Mouse (Mus musculus) erythroblast, adult 5-6 weeks (primary cell): Measurements from ENCODE around the gene Phrf1. TPM values are rescaled to one million over a fixed set of nuclear protein-coding genes. Genes with fewer than 3 reads are reported as not detected.

Source experiments
- ATAC-seq: replicated peaks from 2 replicates; pipeline ENCODE4 v1.8.0; 2016; ENCODE audit warnings: moderate number of reproducible peaks, mild to moderate bottlenecking, moderate TSS enrichment, inconsistent platforms; ENCODE audit not compliant: poor library complexity, low FRiP score, severe bottlenecking
- total RNA-seq, 2 experiments: library from RNA; stranded (forward) in 1 of 2; stranded (reverse) in 1 of 2; fragments of 150-400 nt in 1 of 2; fragments of 200-764, 138-1000 nt in 1 of 2; gene quantifications; 2 replicates each; pipeline versions ENCODE4 v1.2.3 to v1.2.4; 2015 to 2017; ENCODE audit warnings: low replicate concordance in 2 of 2

The Phrf1 gene
- 24.9 and 30.0 TPM in 2 replicates for total RNA-seq (2015; ENCODE audit: low replicate concordance)
- total RNA-seq (2017; ENCODE audit: low replicate concordance), result 25.5 and 32.8 TPM in 2 replicates

DNA sequence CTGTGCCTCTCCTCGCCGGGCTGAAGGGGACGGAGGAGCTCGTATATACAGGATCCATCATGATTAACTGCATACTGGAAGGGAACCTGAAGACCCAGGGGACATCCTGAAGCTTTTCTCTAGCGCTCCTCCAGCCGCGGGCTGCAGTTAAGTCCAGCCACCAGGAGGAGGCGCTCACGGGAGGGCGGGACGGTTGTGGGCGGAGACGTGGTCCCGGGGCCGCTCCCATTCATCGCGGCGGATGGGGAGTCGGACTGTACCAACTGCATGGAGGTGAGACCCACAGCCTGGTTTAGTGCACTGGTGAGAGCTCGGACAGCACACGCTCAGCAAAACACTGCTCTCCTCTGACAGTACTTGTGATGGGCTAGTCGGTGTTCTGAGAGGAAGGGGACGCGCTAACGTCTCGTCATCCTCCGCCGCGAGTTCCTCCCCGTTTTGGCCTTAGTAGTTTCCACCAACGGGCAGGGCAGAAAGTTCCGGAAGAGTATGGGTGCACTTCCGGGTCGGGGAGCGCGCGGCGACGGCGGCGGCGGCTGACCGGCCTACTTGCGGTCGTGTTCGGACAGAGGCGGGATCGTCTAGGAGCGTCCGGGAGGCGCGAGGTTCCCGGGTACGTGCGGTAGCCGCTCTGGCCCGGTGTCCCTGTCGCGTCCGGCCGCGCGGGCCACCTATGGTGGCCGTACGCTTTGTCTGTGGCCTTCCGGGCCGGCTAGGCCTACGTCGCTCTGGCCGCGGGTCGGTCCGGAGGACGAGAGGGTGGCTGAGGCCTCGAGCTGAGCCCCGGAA lies at the start of gene Phrf1:
Gene Phrf1, plus strand, starts transcription at position 506 of the 789 bp plus-strand sequence.
- peak; percentile 94 for ATAC-seq

GRCm38 (mm10) chr7:141188194-141188593 lies 40.4 kb upstream of the Phrf1 start:
- ATAC-seq, result no peak

GRCm38 (mm10) chr7:141188733-141189132 lies 39.9 kb upstream of the Phrf1 start:
- ATAC-seq, result no peak

- no peak for ATAC-seq
Measured at GRCm38 (mm10) chr7:141190220-141190619, 38.4 kb upstream of the Phrf1 start.

DNA sequence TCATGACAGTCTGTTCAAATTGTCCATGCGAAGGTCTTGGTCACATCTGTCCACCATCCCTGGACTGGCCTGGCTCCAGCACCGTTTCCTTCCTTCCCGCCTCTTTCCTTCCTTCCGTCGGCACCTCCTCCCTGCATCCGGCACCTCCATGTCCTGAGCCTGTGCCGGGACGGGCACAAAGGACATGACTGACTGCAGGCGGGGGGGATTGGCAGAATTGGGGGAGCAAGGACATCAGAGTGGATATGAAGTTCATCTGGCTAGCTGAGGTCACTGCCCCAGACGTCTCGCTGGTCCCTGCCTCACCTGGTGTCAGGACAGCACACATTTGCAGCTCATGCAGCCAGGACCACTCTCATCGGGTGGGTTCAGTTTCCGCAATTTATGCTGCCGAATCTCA lies 37.5 kb upstream of the Phrf1 start:
- ATAC-seq, result no peak

DNA sequence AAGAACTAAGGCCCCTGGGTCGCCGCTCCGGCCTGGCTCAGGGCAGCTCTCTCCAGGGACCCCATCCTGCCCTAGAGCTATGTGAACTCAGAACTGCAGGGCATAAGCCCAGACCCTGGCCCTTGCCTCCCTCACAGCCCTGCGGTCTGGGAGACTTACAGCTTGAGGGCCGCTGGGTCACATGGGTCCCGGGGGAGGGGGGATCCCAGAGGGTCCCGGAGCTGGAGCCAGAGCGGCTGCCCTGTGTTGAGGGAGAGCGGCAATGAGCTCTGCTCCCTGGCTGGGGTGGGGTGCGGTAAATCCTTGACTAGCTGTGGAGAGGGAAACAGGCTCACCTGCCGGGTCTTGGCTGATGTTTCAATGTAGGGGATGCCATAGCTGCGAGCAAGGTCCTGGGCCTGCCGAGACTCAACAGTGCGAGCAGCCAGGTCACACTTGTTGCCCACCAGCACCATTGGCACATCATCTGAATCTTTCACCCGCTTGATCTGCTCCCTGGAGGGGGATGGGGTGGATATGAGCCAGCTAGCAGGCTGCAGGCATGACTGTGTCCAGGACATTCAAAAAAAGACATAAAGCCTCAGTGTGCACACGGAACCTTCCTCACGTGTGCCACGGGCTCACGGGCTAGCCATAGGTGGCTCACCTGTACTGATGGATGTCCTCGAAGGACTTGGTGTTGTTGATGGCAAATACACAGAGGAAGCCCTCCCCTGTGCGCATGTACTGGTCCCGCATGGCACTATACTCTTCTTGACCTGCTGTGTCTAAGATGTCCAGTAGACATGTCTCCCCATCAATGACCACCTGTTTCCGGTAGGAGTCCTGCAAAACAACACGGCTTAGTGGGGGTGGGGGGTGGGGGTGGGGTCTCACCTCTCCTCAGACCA lies 36.5 kb upstream of the Phrf1 start:
- ATAC-seq, result no peak

DNA sequence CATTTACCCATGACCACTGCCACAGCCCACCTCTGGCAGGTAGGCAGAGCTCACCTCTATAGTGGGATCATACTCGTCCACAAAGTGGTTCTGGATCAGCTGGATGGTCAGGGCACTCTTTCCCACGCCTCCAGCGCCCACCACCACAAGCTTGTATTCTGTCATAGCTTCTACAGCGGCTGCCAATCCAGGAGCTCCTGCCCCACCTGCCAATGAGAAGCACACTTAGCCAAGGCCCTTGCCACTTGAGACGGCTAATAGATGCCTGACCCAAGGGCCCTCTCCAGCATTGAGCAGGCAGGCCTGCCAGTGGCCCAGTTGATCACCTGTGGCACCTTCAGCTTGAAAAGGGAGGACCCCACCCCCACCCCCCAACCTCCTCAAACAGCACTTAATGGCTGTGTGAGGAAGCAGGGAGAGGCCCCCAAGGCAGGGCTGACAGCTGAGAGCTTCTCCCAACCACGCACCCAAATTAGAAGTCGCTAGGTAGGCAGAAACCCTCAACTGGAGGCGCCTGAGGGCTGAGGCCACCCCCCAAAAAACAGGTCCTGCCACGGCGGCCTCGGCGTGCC lies 35.7 kb upstream of the Phrf1 start:
- ATAC-seq, result no peak

GRCm38 (mm10) chr7:141193348-141193856 lies 35.2 kb upstream of the Phrf1 start:
- ATAC-seq, result peak; percentile 23

GRCm38 (mm10) chr7:141193948-141194347 lies 34.6 kb upstream of the Phrf1 start, which contains the start of the genes Hras and Lrrc56:
Gene Hras (minus strand): TSS chr7:141194005.
Gene Lrrc56 (plus strand): TSS chr7:141194157.
- peak; percentile 85 for ATAC-seq

- ATAC-seq, result no peak
Measured at GRCm38 (mm10) chr7:141194409-141194808, 34.2 kb upstream of the Phrf1 start.

GRCm38 (mm10) chr7:141194830-141195229 lies 33.8 kb upstream of the Phrf1 start:
- ATAC-seq, result peak; percentile 67

DNA sequence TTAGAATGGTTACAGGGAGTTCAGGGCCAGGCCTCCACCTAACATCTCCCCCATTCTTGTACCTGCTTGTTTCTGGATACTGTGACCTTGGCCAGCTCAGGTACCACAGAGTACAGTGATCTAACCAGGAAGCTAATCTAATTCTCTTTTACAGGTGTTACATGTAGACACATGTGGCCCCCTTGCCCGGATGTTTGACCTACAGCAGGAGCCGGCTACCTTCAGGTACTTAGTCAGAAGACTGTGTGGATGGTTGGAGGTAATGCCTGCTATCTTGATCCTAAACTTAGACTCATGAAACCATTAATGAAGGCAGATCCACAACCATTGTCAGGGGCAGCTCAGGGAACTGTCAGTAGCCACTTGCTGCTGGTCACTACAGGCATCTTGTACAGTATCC lies 32.8 kb upstream of the Phrf1 start:
- ATAC-seq, result no peak

DNA sequence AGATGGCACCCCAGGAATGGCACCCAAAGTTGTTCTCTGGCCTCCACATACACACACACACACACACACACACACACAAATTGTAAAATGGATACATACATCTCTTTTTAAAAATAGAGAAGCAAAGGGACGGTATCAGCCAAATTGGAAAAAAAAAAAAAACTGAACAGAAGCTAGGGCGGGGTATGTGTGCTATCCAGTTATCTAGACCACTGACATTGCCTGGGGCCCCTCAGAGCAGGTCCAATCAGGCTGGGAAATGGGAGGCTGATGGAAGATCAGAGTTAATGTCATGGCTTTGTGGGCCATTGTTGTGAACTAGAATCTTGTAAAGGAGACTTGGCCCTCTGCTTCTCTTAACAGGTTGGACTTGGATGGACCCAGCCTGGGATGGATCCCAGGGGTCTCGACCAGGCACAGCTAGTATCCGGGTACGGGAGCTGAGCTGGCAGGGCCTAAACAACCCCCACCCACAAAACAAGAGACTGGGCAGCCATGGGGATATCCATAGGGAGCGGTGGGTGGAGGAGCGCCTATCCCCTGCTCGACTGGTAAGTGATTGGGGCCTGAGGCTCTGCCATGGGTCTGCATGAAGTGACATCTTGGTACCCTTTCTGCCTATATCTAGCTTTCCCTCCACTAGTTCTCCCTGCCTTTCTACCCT lies 31.8 kb upstream of the Phrf1 start:
- ATAC-seq, result no peak

- no peak for ATAC-seq
Measured at GRCm38 (mm10) chr7:141198121-141198520, 30.5 kb upstream of the Phrf1 start.

- ATAC-seq, result no peak
Measured at GRCm38 (mm10) chr7:141204546-141204945, 24.0 kb upstream of the Phrf1 start.

DNA sequence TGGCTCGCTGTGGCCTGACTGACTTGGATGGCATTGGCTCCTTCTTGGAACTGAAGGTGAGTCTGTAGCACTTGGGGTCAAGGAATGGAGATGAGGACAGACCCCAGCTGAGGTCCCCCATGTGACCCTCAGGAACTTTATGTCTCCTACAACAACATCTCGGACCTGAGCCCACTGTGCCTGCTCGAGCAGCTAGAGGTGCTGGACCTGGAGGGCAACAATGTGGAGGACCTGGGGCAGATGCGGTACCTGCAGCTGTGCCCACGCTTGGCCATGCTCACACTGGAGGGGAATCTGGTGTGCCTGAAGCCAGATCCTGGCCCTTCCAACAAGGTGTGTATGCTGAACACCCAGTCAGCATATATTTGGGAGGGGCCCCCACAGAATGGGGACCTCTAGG lies 23.1 kb upstream of the Phrf1 start:
- no peak for ATAC-seq

GRCm38 (mm10) chr7:141206182-141206937 lies 22.2 kb upstream of the Phrf1 start:
- ATAC-seq, result no peak

DNA sequence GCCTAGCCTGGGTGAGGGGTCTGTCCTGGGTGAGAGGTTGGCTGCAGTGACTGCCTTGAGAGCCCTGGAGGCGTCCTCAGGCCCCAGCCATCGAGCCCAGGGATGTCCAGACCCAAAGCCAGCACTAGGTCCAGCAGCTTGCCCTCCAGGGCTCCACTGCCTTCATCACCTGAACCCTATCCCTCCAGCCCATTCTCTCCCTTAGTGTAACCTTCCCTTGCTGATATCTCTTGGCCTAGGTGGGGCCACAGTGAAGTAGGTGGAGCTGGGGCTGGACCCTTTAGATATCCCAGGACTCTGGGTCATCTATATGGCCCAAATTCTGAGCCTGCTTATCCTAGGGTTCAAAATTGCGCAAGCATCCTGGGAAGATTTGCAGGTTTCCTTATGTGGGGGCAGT lies 19.1 kb upstream of the Phrf1 start:
- ATAC-seq, result peak; percentile 83

GRCm38 (mm10) chr7:141210137-141210536 lies 18.4 kb upstream of the Phrf1 start:
- ATAC-seq, result no peak
